Mouse (Mus musculus) kidney, embryonic 14.5 days (tissue): ENCODE data around the gene Kdm4b. TPM values are rescaled to one million over a fixed set of nuclear protein-coding genes. Genes with fewer than 3 reads are reported as not detected.

Source experiments
- ATAC-seq: fragments of 200-750 bp; cut with Nextera tagmentation; 2 replicates; pipeline ENCODE4 v1.8.0; 2017; ENCODE audit warnings: moderate number of reproducible peaks, mild to moderate bottlenecking, moderate TSS enrichment, moderate library complexity; ENCODE audit not compliant: low FRiP score, low TSS enrichment
- H3K27ac ChIP-seq: fragments of 300-500 bp; sonication (generic); 2 replicates; pipeline ENCODE4 v1.5.1; 2014; ENCODE audit warnings: low read depth, mild to moderate bottlenecking, low read length, moderate library complexity, mixed read lengths
- H3K27me3 ChIP-seq: fragments of 300-500 bp; sonication (generic); 2 replicates; pipeline ENCODE4 v1.6.1; 2014; ENCODE audit warnings: mild to moderate bottlenecking, low read length; ENCODE audit not compliant: control insufficient read depth, insufficient read depth
- H3K36me3 ChIP-seq: fragments of 300-500 bp; sonication (generic); 2 replicates; pipeline ENCODE4 v1.6.1; 2014; ENCODE audit warnings: low read length, mixed read lengths; ENCODE audit not compliant: control insufficient read depth, insufficient read depth
- H3K4me1 ChIP-seq: fragments of 300-500 bp; sonication (generic); 2 replicates; pipeline ENCODE4 v1.6.1; 2014; ENCODE audit warnings: low read length, mixed read lengths; ENCODE audit not compliant: control insufficient read depth, insufficient read depth
- H3K4me2 ChIP-seq: fragments of 300-500 bp; sonication (generic); replicated peaks from 2 replicates; pipeline ENCODE4 v1.6.1; 2014; ENCODE audit warnings: low read depth, mild to moderate bottlenecking, low read length
- H3K4me3 ChIP-seq: fragments of 300-500 bp; sonication (generic); 2 replicates; pipeline ENCODE4 v1.5.1; 2014; ENCODE audit warnings: mild to moderate bottlenecking, low read length
- H3K9ac ChIP-seq: fragments of 300-500 bp; sonication (generic); 2 replicates; pipeline ENCODE4 v1.6.1; 2014; ENCODE audit warnings: low read depth, mild to moderate bottlenecking, low read length, moderate library complexity
- H3K9me3 ChIP-seq: fragments of 300-500 bp; sonication (generic); 2 replicates; pipeline ENCODE4 v1.6.1; 2016; ENCODE audit warnings: low read length; ENCODE audit not compliant: control insufficient read depth
- WGBS: fragments of 180-500 bp; shearing (Covaris S2); extraction: QIAGEN DNeasy Blood & Tissue Kit; methylation state at CpG from one replicate; pipeline ENCODE4 v1.1.7; 2014; 5-methylcytosine and 5-hydroxymethylcytosine counted together
- polyA plus RNA-seq: library from polyadenylated mRNA; unstranded; fragments of >200 nt; fragmentation: Nextera tagmentation; extraction: Ambion mirVana; gene quantifications from 2 replicates; pipeline ENCODE4 v1.2.1, GENCODE M21; 2014

Gene Kdm4b
- polyA plus RNA-seq, 1 experiment from 2014 or later, result 33.3 TPM

- Histone ChIP-seq H3K4me2 (no peak overlapping the region), H3K9me3 (no peaks in the 10 kb centered on the region), H3K4me3 (no peak overlapping the region), H3K27ac (peak overlapping the region; percentile 93), H3K36me3 (peaks cover 29% of the 10 kb centered on the region; the same call in 1 of the 2 replicates), H3K27me3 (no peaks in the 10 kb centered on the region), H3K4me1 (peaks cover 50% of the 10 kb centered on the region), H3K9ac (no peak overlapping the region)
- ATAC-seq, result peak; percentile 78
- WGBS, result 39% methylated on average over 5 of the region's 5 CpGs
Measured at GRCm38 (mm10) chr17:56381183-56381582, 55.3 kb downstream of the Kdm4b start.

DNA sequence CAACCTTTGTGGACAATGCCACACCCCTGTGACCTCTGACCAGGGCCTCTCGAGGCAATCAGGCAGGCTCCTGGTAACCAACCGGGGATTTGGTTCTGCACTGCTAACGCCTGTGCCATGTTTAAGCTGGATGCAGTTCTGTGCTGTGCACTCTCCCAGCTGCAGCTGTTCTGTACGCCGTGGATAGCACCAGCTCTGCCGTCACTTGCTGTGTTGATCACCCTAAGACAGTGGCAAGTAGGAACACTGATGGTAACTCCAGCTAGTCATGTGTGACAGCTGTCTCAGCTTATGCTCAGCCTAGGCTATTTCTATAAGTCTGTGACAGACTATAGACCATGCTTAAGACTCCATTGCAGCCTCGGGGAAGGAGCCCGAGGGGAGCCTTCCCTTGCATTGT is 57.1 kb downstream of the Kdm4b start:
- H3K4me2 ChIP-seq, result no peak overlapping the region
- no peaks in the 10 kb centered on the region for H3K9me3 ChIP-seq
- no peak overlapping the region for H3K27ac ChIP-seq
- H3K4me3 ChIP-seq, result no peak overlapping the region
- ATAC-seq, result no peak
- H3K36me3 ChIP-seq, result peaks cover 36% of the 10 kb centered on the region; the same call in 1 of the 2 replicates
- H3K9ac ChIP-seq, result no peak overlapping the region
- WGBS, result 58% methylated on average over 8 of the region's 8 CpGs
- no peaks in the 10 kb centered on the region for H3K27me3 ChIP-seq
- H3K4me1 ChIP-seq, result peaks cover 50% of the 10 kb centered on the region

DNA sequence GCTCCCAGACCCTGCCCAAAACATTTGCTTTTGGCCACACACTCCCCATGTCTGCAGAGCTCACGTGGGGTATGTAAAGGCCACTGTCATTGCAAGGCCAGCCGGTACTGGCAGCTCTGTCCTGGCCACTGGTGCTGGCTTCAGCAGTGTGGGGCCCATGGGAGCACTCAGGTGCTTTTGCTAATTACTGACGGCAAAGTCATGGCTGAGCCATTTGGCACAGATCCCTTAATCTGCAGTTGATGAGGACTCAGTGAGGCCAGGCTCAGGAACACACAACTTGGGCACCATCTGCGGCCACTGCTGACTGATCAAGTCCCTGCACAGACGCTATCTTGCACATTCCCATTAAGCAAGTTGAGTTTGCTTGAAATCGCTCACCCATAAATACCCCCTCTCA is 59.0 kb downstream of the Kdm4b start:
- H3K27ac ChIP-seq, result peak overlapping the region; percentile 76; the same call in 1 of the 2 replicates
- 52% methylated on average over 6 of the region's 6 CpGs for WGBS

GRCm38 (mm10) chr17:56387612-56388011 is 61.8 kb downstream of the Kdm4b start:
- ATAC-seq, result no peak
- H3K9me3 ChIP-seq, result no peaks in the 10 kb centered on the region
- no peak overlapping the region for H3K27ac ChIP-seq
- no peak overlapping the region for H3K9ac ChIP-seq
- 51% methylated on average over 6 of the region's 6 CpGs for WGBS
- no peaks in the 10 kb centered on the region for H3K27me3 ChIP-seq
- H3K4me2 ChIP-seq, result no peak overlapping the region
- H3K4me1 ChIP-seq, result peaks cover 12% of the 10 kb centered on the region
- H3K4me3 ChIP-seq, result no peak overlapping the region
- peaks cover 60% of the 10 kb centered on the region for H3K36me3 ChIP-seq

More for the DNA sequence above, 59.0 kb downstream of the Kdm4b start:
- no peaks in the 10 kb centered on the region for H3K9me3 ChIP-seq
- H3K27me3 ChIP-seq, result no peaks in the 10 kb centered on the region
- peaks cover 36% of the 10 kb centered on the region for H3K4me1 ChIP-seq
- H3K4me3 ChIP-seq, result no peak overlapping the region
- peak; percentile 0; the same call in 1 of the 2 replicates for ATAC-seq
- H3K9ac ChIP-seq, result no peak overlapping the region
- no peak overlapping the region for H3K4me2 ChIP-seq
- peaks cover 47% of the 10 kb centered on the region for H3K36me3 ChIP-seq

DNA sequence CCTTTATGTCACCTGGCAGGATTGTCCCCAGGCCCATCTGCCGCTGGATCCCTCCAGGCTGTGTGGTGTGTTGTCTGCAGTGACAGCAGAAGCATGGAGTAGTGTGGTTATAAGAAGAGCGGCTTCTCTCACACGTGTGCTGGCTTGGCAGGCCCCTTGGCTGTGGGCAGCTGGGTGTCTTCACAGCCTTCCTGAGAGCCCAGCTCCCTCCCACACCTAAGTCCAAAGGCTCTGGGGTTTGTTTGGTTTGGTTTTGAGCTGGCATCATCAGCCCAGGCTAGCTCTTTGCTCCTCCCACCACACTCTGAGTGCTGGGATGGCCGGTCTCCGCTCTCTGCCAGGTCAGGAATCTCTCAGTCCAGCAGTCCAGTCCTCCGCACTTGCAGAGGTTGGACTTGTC is 67.4 kb downstream of the Kdm4b start:
- peaks cover 83% of the 10 kb centered on the region for H3K36me3 ChIP-seq
- H3K9me3 ChIP-seq, result no peaks in the 10 kb centered on the region
- H3K4me1 ChIP-seq, result no peaks in the 10 kb centered on the region
- H3K4me2 ChIP-seq, result no peak overlapping the region
- no peaks in the 10 kb centered on the region for H3K27me3 ChIP-seq
- no peak for ATAC-seq
- no peak overlapping the region for H3K4me3 ChIP-seq
- H3K9ac ChIP-seq, result no peak overlapping the region
- WGBS, result 88% methylated on average over 6 of the region's 6 CpGs
- H3K27ac ChIP-seq, result no peak overlapping the region

- Histone ChIP-seq H3K9me3 (no peaks in the 10 kb centered on the region), H3K9ac (no peak overlapping the region), H3K4me2 (no peak overlapping the region), H3K4me1 (no peaks in the 10 kb centered on the region), H3K27me3 (no peaks in the 10 kb centered on the region), H3K4me3 (no peak overlapping the region), H3K36me3 (peaks cover 83% of the 10 kb centered on the region), H3K27ac (no peak overlapping the region)
- WGBS, result 94% methylated on average over 10 of the region's 10 CpGs
- ATAC-seq, result no peak
Measured at GRCm38 (mm10) chr17:56393889-56394288, 68.0 kb downstream of the Kdm4b start.

GRCm38 (mm10) chr17:56396051-56396450 is 70.2 kb downstream of the Kdm4b start:
- Histone ChIP-seq H3K9me3 (no peaks in the 10 kb centered on the region), H3K4me1 (no peaks in the 10 kb centered on the region), H3K4me3 (no peak overlapping the region), H3K4me2 (no peak overlapping the region), H3K27ac (no peak overlapping the region), H3K36me3 (peaks cover 85% of the 10 kb centered on the region), H3K27me3 (no peaks in the 10 kb centered on the region), H3K9ac (no peak overlapping the region)
- no peak for ATAC-seq
- 92% methylated on average over 6 of the region's 6 CpGs for WGBS

- Histone ChIP-seq H3K36me3 (peaks cover 77% of the 10 kb centered on the region), H3K27ac (no peak overlapping the region), H3K9me3 (no peaks in the 10 kb centered on the region), H3K9ac (no peak overlapping the region), H3K4me1 (no peaks in the 10 kb centered on the region), H3K4me2 (no peak overlapping the region), H3K27me3 (no peaks in the 10 kb centered on the region), H3K4me3 (no peak overlapping the region)
- ATAC-seq, result no peak
- WGBS, result 87% methylated on average over 3 of the region's 3 CpGs
Measured at GRCm38 (mm10) chr17:56400221-56400620, 74.4 kb downstream of the Kdm4b start.

- H3K4me3 ChIP-seq, result no peak overlapping the region
- H3K27me3 ChIP-seq, result no peaks in the 10 kb centered on the region
- H3K9me3 ChIP-seq, result no peaks in the 10 kb centered on the region
- no peak for ATAC-seq
- no peak overlapping the region for H3K27ac ChIP-seq
- WGBS, result 94% methylated on average over 4 of the region's 4 CpGs
- H3K9ac ChIP-seq, result no peak overlapping the region
- H3K36me3 ChIP-seq, result peaks cover 72% of the 10 kb centered on the region
- no peak overlapping the region for H3K4me2 ChIP-seq
- no peaks in the 10 kb centered on the region for H3K4me1 ChIP-seq
Measured at GRCm38 (mm10) chr17:56401051-56401521, 75.2 kb downstream of the Kdm4b start.
